Mouse (Mus musculus): Measurements from ENCODE around the gene Snap23. TPM values are rescaled to one million over a fixed set of nuclear protein-coding genes. Genes with fewer than 3 reads are reported as not detected.

The Snap23 gene
- total RNA-seq, 2 experiments from 2014 or later = 19.2 to 25.1 TPM

Other genes with a start within 250 kb of the Snap23 start
- 10 to 100 TPM; 77.2 to 79.9 TPM for gene Vps39, start 214.5 kb upstream of the Snap23 start, total RNA-seq (2021)
- 10 to 100 TPM; 11.0 to 11.1 TPM for gene Ganc, start 163.8 kb upstream of the Snap23 start, total RNA-seq (2021)
- 10 to 100 TPM; 41.2 to 43.8 TPM for gene Tmem87a, start 163.6 kb upstream of the Snap23 start, total RNA-seq (2021)
- gene Capn3, start 111.7 kb upstream of the Snap23 start, total RNA-seq (2021) = 10 to 100 TPM; 19.2 to 22.5 TPM
- 100 to 1,000 TPM; 157 to 163 TPM for gene Zfp106, start 3.8 kb upstream of the Snap23 start, total RNA-seq (2021)
- 10 to 100 TPM; 13.2 to 14.0 TPM for gene Haus2, start 41.7 kb downstream of the Snap23 start, total RNA-seq (2021)
- gene Lrrc57, start 41.8 kb downstream of the Snap23 start, total RNA-seq (2021) = 10 to 100 TPM; 32.3 to 34.4 TPM
- 1 to 10 TPM; 8.4 to 9.0 TPM for gene Stard9, start 61.5 kb downstream of the Snap23 start, total RNA-seq (2021)

Data from layer of hippocampus, postnatal 36 days (tissue).